Mouse (Mus musculus): ENCODE measurements around the gene Iqck.

GRCm38 (mm10) chr7:118925547-118925946, 70.0 kb downstream of the Iqck start:
- TF ChIP-seq POLR2A (IDR thresholded peaks at IDR 0.05; ENCODE audit: low read depth, low read length) (no peak), CTCF (IDR thresholded peaks at IDR 0.05; ENCODE audit: borderline replicate concordance, insufficient read depth, low read length) (no peak)
